Mouse (Mus musculus) CD4-positive, CD25-positive, alpha-beta regulatory T cell, adult 9 weeks (primary cell): ENCODE results near the gene Irgm1. TPM values are rescaled to one million over a fixed set of nuclear protein-coding genes. Genes with fewer than 3 reads are reported as not detected.

Experiments
- polyA plus RNA-seq: library from polyadenylated mRNA; unstranded; fragments of 100-300 nt; shearing (Covaris generic); gene quantifications from one replicate; pipeline ENCODE4 v1.2.1, GENCODE M21; 2017

Irgm1 gene
- 186 TPM for polyA plus RNA-seq

DNA sequence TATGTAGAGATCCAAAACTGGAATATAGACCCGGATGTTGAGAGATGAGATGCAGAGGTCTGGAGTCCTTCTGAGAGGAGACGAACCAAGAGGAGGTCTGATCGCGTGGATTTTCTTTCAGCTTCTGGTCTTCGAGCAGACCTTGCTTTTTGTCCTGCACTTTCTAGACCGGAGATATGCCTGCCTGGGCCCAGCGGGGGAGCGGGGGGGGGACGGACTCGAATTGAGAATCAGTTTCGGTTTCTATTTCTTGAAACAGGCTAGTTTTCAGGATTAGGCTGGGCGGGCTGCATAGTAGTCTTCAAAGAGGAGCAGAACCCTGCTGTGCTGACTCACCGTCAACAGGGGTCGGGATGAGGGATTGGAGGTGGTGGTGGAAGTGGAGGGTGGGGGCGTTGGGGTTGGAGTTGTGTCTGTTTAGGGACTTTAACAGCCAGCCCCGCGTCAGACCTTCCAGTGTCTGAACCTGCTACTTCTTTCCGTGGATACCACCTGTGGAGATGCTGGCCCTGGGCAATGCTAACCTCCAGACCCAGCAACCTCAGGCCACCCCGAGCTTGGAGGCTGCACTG, at the start of gene Irgm1:
Gene Irgm1, minus strand, starts transcription at position 483 of the 572 bp plus-strand sequence.

DNA sequence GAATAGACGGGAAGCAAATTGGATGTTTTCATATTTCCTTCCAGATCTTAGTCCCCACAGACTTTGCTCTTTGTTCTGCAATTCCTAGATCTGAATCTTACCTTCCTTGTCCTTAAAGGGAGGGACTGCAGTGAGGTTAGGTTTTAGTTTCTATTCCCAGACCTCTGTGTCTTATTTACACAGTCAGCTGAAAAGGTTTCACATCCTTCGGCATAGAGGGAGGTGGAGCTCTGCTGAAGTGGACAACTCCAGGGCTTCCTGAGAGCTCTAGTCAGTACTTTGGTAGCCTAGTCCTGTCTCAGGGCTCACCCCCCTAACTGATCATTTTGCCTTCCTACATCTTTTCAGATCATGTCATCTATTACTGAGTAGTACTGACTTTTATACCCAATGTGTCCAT, 30.5 kb upstream of the Irgm1 start, which contains the start of gene Gm5431:
Gene Gm5431, minus strand, starts transcription at position 194 of the 400 bp plus-strand sequence.

GRCm38 (mm10) chr11:48825979-48826751, 45.3 kb downstream of the Irgm1 start, which contains the start of the genes Trim7 and Gm12184:
Gene Trim7 (plus strand): TSS chr11:48826140.
Gene Gm12184 (minus strand): TSS chr11:48826655.

DNA sequence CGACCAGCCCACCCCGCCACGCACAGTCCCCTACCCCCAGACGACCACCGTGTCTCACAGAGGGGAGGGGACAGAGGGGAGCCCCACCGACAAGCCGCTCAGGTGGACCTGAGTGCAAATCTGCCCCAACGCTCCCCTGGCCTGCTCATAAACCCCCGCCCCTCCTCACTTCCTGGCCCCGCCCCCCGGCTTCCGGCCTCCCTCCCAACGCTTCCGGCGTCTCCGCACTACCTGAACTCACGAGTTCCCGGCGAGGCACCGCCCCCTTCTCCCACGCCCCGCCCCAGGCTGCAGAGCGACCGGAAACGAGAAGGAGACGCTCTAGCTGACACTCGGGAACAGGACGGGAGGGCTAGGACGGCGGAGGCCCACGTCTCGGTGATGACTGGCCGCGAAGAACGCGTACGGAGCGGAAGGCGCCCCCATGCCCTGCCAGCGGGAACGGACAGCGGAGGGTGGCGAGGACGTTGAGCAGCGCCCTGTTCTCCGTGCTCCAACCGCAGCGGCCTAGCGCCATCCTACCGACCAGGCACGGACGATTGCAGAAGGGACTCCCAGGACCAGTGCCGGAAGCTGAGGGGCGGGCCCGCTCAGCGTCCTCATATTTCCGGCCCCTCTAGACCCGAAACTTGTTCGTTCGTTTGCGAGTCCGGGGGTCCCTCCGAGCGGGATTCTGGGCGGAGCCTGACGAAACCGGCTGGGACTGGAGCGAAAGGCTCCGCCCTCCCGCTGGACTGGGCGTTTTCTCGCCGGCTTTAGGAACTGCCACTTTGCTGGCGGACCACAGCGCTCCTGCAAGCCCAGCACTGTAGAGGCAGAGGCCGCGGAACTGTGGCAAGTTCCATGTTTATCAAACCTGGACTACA, 54.5 kb downstream of the Irgm1 start, which contains the start of gene Trim41:
Gene Trim41, minus strand, starts transcription at position 554 of the 866 bp plus-strand sequence.

Other genes with a start within 250 kb of the Irgm1 start
- gene Rack1, start 71.4 kb downstream of the Irgm1 start, polyA plus RNA-seq = 978 TPM
- 2.3 TPM for gene Trim41, start 54.3 kb downstream of the Irgm1 start, polyA plus RNA-seq
- gene Trim7, start 45.5 kb downstream of the Irgm1 start, polyA plus RNA-seq = 0.45 TPM
- gene Gm12184, start 45.0 kb downstream of the Irgm1 start, polyA plus RNA-seq = 1.8 TPM
- gene Gm5431, start 30.5 kb upstream of the Irgm1 start, polyA plus RNA-seq = 1.9 TPM
- 278 TPM for gene Psme2b, start 74.5 kb upstream of the Irgm1 start, polyA plus RNA-seq
- 1.0 TPM for gene Olfr56, start 107.2 kb upstream of the Irgm1 start, polyA plus RNA-seq
- gene 9930111J21Rik1, start 107.7 kb upstream of the Irgm1 start, polyA plus RNA-seq = 284 TPM
- 7.8 TPM for gene Gm12185, start 120.5 kb upstream of the Irgm1 start, polyA plus RNA-seq
- gene Tgtp1, start 122.5 kb upstream of the Irgm1 start, polyA plus RNA-seq = 292 TPM
- gene 9930111J21Rik2, start 179.6 kb upstream of the Irgm1 start, polyA plus RNA-seq = 161 TPM
- 361 TPM for gene Tgtp2, start 192.5 kb upstream of the Irgm1 start, polyA plus RNA-seq
- 537 TPM for gene Ifi47, start 204.9 kb upstream of the Irgm1 start, polyA plus RNA-seq
- not detected for gene Olfr1396, start 243.2 kb upstream of the Irgm1 start, polyA plus RNA-seq